In genomic region chr8:13601166-13601565, GRCm38 (mm10) we compare ENCODE assay signal across 10 mouse cellular contexts. TPM values are rescaled to one million over a fixed set of nuclear protein-coding genes. Genes with fewer than 3 reads are reported as not detected.
A peak's percentile ranks its signal among the peaks of the same experiment; 100 is the strongest.
DNase-seq lines count a peak whose midpoint lies in the region; ATAC-seq and TF ChIP-seq lines count a peak whose summit lies in the region.
"Had no signal": no experiment of that assay in that cellular context is flagged by ENCODE, and none has a peak within 500 bp of the region (broad histone marks: within the 10 kb centered on the region; RNA-seq: fewer than 3 reads in every experiment).

No protein-coding gene starts in this region.

- peaks cover 12% of the 10 kb centered on the region for H3K4me1 ChIP-seq in heart, embryonic 11.5 days (ENCODE audit: control insufficient read depth, insufficient read depth, low read length)
- H3K4me1 ChIP-seq in forebrain, postnatal 0 days (ENCODE audit: insufficient read depth): no peaks in the 10 kb centered on the region

- no peak for ATAC-seq in heart, embryonic 11.5 days (replicated peaks; ENCODE audit: insufficient number of reproducible peaks, low FRiP score, low TSS enrichment)
- ATAC-seq in activated CD4-positive, CD25-positive, alpha-beta regulatory T cell, adult 4 months: peak; percentile 74
- ATAC-seq in forebrain, postnatal 0 days: no peak
- ATAC-seq: hindbrain, embryonic 16.5 days had no signal

- H3K4me2 ChIP-seq in heart, embryonic 11.5 days: no peak overlapping the region
- H3K4me2 ChIP-seq in forebrain, postnatal 0 days (ENCODE audit: low read depth): no peak overlapping the region

- no peak overlapping the region for H3K9ac ChIP-seq in heart, embryonic 11.5 days (ENCODE audit: low read depth, low read length)
- H3K9ac ChIP-seq in forebrain, postnatal 0 days: no peak overlapping the region

- H3K36me3 ChIP-seq in heart, embryonic 11.5 days (ENCODE audit: control insufficient read depth, insufficient read depth, low read length): peaks cover 6% of the 10 kb centered on the region; the same call in 1 of the 2 replicates
- peaks cover 11% of the 10 kb centered on the region; the same call in 1 of the 2 replicates for H3K36me3 ChIP-seq in forebrain, postnatal 0 days (ENCODE audit: insufficient read depth)

- H3K9me3 ChIP-seq in heart, embryonic 11.5 days (replicated peaks; ENCODE audit: control insufficient read depth, low read length): no peaks in the 10 kb centered on the region
- H3K9me3 ChIP-seq in forebrain, postnatal 0 days (ENCODE audit: low read length): no peaks in the 10 kb centered on the region

- DNase-seq in heart, adult 18-20 months: peak; percentile 48 to 52
- DNase-seq in lung, postnatal 4 days: peak; percentile 47 to 55
- peak; percentile 13 to 60 for DNase-seq in thymus, adult 18-20 months
- DNase-seq in layer of hippocampus, adult 8-10 months (ENCODE audit: low spot score in 2 of 2): no peak
- DNase-seq in frontal cortex, postnatal 25 days (ENCODE audit: low spot score in 2 of 2): no peak
- no peak for DNase-seq in forebrain, postnatal 0 days
- DNase-seq: adrenal gland, adult 8-10 months had no signal

- no peaks in the 10 kb centered on the region for H3K27me3 ChIP-seq in heart, embryonic 11.5 days (ENCODE audit: control insufficient read depth, insufficient read depth, low read length)
- no peaks in the 10 kb centered on the region for H3K27me3 ChIP-seq in forebrain, postnatal 0 days (ENCODE audit: insufficient read depth, low read length)

- no peak for TF ChIP-seq CTCF in forebrain, postnatal 0 days (IDR thresholded peaks at IDR 0.05; ENCODE audit: low read depth)

- H3K27ac ChIP-seq in heart, embryonic 11.5 days (ENCODE audit: low read depth, low read length): no peak overlapping the region
- H3K27ac ChIP-seq in forebrain, postnatal 0 days (ENCODE audit: low read depth, low read length): no peak overlapping the region

- WGBS in heart, embryonic 11.5 days (ENCODE audit: insufficient replicate concordance): 74% methylated on average over 11 of the region's 11 CpGs
- WGBS in forebrain, postnatal 0 days: 92% methylated on average over 11 of the region's 11 CpGs

- H3K4me3 ChIP-seq in heart, embryonic 11.5 days (ENCODE audit: low read depth, low read length): no peak overlapping the region
- no peak overlapping the region for H3K4me3 ChIP-seq in forebrain, postnatal 0 days (ENCODE audit: low read depth, low read length)

RNA-seq across cellular contexts. Expression of gene 1700029H14Rik, which starts 38.9 kb away (rescaled TPM):
- total RNA-seq in heart, adult 18-20 months (2021): not detected
- polyA plus RNA-seq in heart, embryonic 11.5 days (2014; fragmentation: Nextera tagmentation; extraction: Ambion mirVana): not detected in 2 replicates
- not detected for polyA plus RNA-seq in activated CD4-positive, CD25-positive, alpha-beta regulatory T cell, adult 4 months (2017; shearing (Covaris generic))
- not detected for total RNA-seq in layer of hippocampus, adult 8-10 months (2022)
- 0.14 and 0.31 TPM in 2 replicates for total RNA-seq in forebrain, postnatal 0 days (2014; rRNA removed)
- not detected in 2 replicates for polyA plus RNA-seq in forebrain, postnatal 0 days (2015; fragmentation: Nextera tagmentation; extraction: Ambion mirVana)
- total RNA-seq: adrenal gland, adult 8-10 months had no signal
- polyA plus RNA-seq: hindbrain, embryonic 16.5 days had no signal

Comparison
In these comparisons a context has a peak if more than half of its experiments do, and no peak if none do; other contexts are left out.
1. DNase-seq: peak in heart, adult 18-20 months (2 of 2), lung, postnatal 4 days (2 of 2) and thymus, adult 18-20 months (2 of 2); none in layer of hippocampus, adult 8-10 months (0 of 2), frontal cortex, postnatal 25 days (0 of 2) and forebrain, postnatal 0 days (single experiment).